Comparison of ENCODE assay signal across 33 mouse cellular contexts in genomic region chr19:43096915-43097314, GRCm38 (mm10).
"Had no signal": no experiment of that assay in that cellular context is flagged by ENCODE, and none has a peak within 500 bp of the region (broad histone marks: within the 10 kb centered on the region; RNA-seq: fewer than 3 reads in every experiment).

No protein-coding gene starts in this region.

- H3K9ac ChIP-seq: heart, embryonic 13.5 days; heart, embryonic 15.5 days; hindbrain, embryonic 12.5 days; hindbrain, embryonic 13.5 days; hindbrain, embryonic 14.5 days; hindbrain, embryonic 15.5 days; intestine, embryonic 15.5 days; kidney, embryonic 15.5 days had no signal

- DNase-seq: heart, postnatal 10 days; heart, postnatal 14 days; heart, postnatal 36 days; heart, postnatal 4 days; kidney, adult 11 months; kidney, adult 18-20 months; kidney, adult 2 months; kidney, adult 8-10 months; kidney, adult 9 months; kidney, postnatal 10 days; kidney, postnatal 14 days; kidney, postnatal 25 days; kidney, postnatal 36 days; kidney, postnatal 4 days; layer of hippocampus, adult 9-11 months; layer of hippocampus, postnatal 36 days had no signal

- H3K27ac ChIP-seq: heart, embryonic 13.5 days; heart, embryonic 15.5 days; hindbrain, embryonic 10.5 days; hindbrain, embryonic 12.5 days; hindbrain, embryonic 13.5 days; hindbrain, embryonic 14.5 days; hindbrain, embryonic 15.5 days; hindbrain, postnatal 0 days; intestine, embryonic 15.5 days; kidney, embryonic 15.5 days; kidney, postnatal 0 days; layer of hippocampus, adult 2 months; left cerebral cortex, adult 2 months had no signal

- H3K4me2 ChIP-seq: heart, embryonic 13.5 days; heart, embryonic 15.5 days; hindbrain, embryonic 12.5 days; hindbrain, embryonic 13.5 days; hindbrain, embryonic 14.5 days; hindbrain, embryonic 15.5 days; intestine, embryonic 15.5 days; kidney, embryonic 15.5 days had no signal

- ATAC-seq: hindbrain, embryonic 16.5 days; hindbrain, postnatal 0 days; inflammation-experienced regulatory T-cells, adult 6 months; intestine, embryonic 15.5 days; intestine, embryonic 16.5 days; intestine, postnatal 0 days had no signal

- H3K36me3 ChIP-seq: heart, embryonic 13.5 days; heart, embryonic 15.5 days; hindbrain, embryonic 10.5 days; hindbrain, embryonic 12.5 days; hindbrain, embryonic 13.5 days; hindbrain, embryonic 15.5 days; intestine, embryonic 15.5 days; kidney, embryonic 15.5 days had no signal

- H3K4me3 ChIP-seq: heart, embryonic 13.5 days; heart, embryonic 15.5 days; hindbrain, embryonic 10.5 days; hindbrain, embryonic 12.5 days; hindbrain, embryonic 13.5 days; hindbrain, embryonic 15.5 days; intestine, embryonic 15.5 days; kidney, embryonic 15.5 days; layer of hippocampus, adult 2 months; left cerebral cortex, adult 2 months had no signal

- H3K4me1 ChIP-seq: heart, embryonic 13.5 days; heart, embryonic 15.5 days; hindbrain, embryonic 10.5 days; hindbrain, embryonic 12.5 days; hindbrain, embryonic 13.5 days; hindbrain, embryonic 15.5 days; intestine, embryonic 15.5 days; kidney, embryonic 15.5 days had no signal

- H3K9me3 ChIP-seq: heart, embryonic 13.5 days; heart, embryonic 15.5 days; hindbrain, embryonic 10.5 days; hindbrain, embryonic 12.5 days; hindbrain, embryonic 13.5 days; hindbrain, embryonic 15.5 days; intestine, embryonic 15.5 days; kidney, embryonic 15.5 days had no signal

- H3K27me3 ChIP-seq: heart, embryonic 13.5 days; heart, embryonic 15.5 days; hindbrain, embryonic 12.5 days; hindbrain, embryonic 13.5 days; hindbrain, embryonic 15.5 days; intestine, embryonic 15.5 days; kidney, embryonic 15.5 days had no signal
